Mouse (Mus musculus) lung, adult 2 months (tissue): ENCODE data around the gene Tnr. TPM values are rescaled to one million over a fixed set of nuclear protein-coding genes. Genes with fewer than 3 reads are reported as not detected.

Experiments used
- DNase-seq: peaks from one replicate; pipeline ENCODE4 v3.0.0; 2022
- H3K4me1 ChIP-seq: fragments of 200-500 bp; 2 replicates; pipeline ENCODE4 v1.6.1; 2011; ENCODE audit warnings: low read length; ENCODE audit not compliant: control insufficient read depth, insufficient read depth
- H3K4me3 ChIP-seq: fragments of 200-500 bp; replicated peaks from 2 replicates; pipeline ENCODE3; 2011; ENCODE audit warnings: low read depth, mild to moderate bottlenecking, control low read depth, low read length; ENCODE audit errors: extremely low read depth
- CTCF ChIP-seq: fragments of 200-500 bp; IDR thresholded peaks from 2 replicates; pipeline ENCODE4 v1.5.1; 2011; ENCODE audit warnings: mild to moderate bottlenecking, low read length, control low read depth; ENCODE audit not compliant: insufficient read depth
- POLR2A ChIP-seq: fragments of 200-500 bp; IDR thresholded peaks from 2 replicates; pipeline ENCODE4 v1.6.1; 2011; ENCODE audit warnings: low read depth, mild to moderate bottlenecking, control low read depth, low read length, borderline replicate concordance; ENCODE audit errors: extremely low read depth
- WGBS: fragments of 180-500 bp; shearing (Covaris S2); methylation state at CpG from one replicate; pipeline ENCODE4 v1.1.7; 2018; 5-methylcytosine and 5-hydroxymethylcytosine counted together
- polyA plus RNA-seq: library from polyadenylated mRNA; depleted of rRNA; stranded (reverse); fragments of >200 nt; gene quantifications from 2 replicates; pipeline ENCODE4 v1.2.3, GENCODE M21; 2012

Gene Tnr
- polyA plus RNA-seq, 1 experiment: 0.12 TPM

- DNase-seq: no peak
- Histone ChIP-seq H3K4me1 (no peaks in the 10 kb centered on the region), H3K4me3 (no peak overlapping the region)
- 49% methylated on average over 4 of the region's 4 CpGs for WGBS
- no peak for TF ChIP-seq POLR2A
- no peak for TF ChIP-seq CTCF
Measured at GRCm38 (mm10) chr1:159730826-159731225, 207.3 kb downstream of the Tnr start.

- WGBS: 46% methylated on average over 3 of the region's 3 CpGs
- TF ChIP-seq POLR2A (no peak), CTCF (no peak)
- no peak for DNase-seq
Measured at GRCm38 (mm10) chr1:159735099-159735498, 211.5 kb downstream of the Tnr start.

GRCm38 (mm10) chr1:159739478-159739877 is 215.9 kb downstream of the Tnr start:
- 60% methylated on average over 3 of the region's 3 CpGs for WGBS
- no peak for DNase-seq
- no peak overlapping the region for H3K4me3 ChIP-seq

More at GRCm38 (mm10) chr1:159735099-159735498, 211.5 kb downstream of the Tnr start:
- Histone ChIP-seq H3K4me3 (no peak overlapping the region), H3K4me1 (no peaks in the 10 kb centered on the region)

DNA sequence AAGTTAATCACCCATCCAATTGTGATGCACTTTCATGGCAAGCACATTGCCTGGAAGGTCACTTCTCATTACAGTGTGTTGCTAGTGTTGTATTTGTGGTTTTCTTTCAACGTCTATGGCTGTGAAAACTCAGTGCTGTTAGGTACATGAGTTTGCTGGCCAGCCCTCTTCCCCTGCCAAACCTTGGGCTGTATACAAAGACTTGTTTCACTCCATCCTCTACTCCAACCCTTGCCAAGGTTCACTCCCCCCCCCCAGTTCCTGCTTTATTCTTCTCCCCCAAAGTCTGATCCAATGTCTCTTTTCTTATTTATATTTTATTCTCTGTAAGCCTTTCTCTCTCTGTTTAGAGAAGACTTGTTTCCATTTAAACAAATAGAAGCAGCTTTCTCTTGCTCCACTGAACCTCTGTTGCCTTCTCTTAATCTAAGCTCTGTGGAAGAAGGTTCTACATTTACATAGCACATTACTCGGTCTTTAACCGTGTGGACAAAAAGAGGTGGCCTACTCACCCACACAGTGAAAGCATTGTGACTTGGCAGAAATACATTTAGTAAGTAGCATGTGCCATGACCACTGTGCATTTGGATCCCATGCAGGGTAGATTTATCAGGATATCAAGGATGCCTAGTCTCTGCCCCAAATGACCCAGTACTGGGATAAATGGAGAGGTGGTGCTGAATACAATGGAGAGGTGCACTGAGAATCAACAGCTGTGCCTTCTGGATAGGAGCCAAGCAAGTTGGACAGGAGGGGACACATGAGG is 217.9 kb downstream of the Tnr start:
- 62% methylated on average over 3 of the region's 3 CpGs for WGBS
- TF ChIP-seq POLR2A (no peak), CTCF (no peak)

More at GRCm38 (mm10) chr1:159739478-159739877, 215.9 kb downstream of the Tnr start:
- H3K4me1 ChIP-seq: no peaks in the 10 kb centered on the region
- no peak for TF ChIP-seq CTCF
- TF ChIP-seq POLR2A: no peak

GRCm38 (mm10) chr1:159742003-159742274 is 218.4 kb downstream of the Tnr start:
- TF ChIP-seq CTCF: no peak
- TF ChIP-seq POLR2A: no peak
- WGBS: 36% methylated on average over 3 of the region's 3 CpGs
- no peak overlapping the region for H3K4me3 ChIP-seq
- H3K4me1 ChIP-seq: no peaks in the 10 kb centered on the region
- DNase-seq: no peak

More for the DNA sequence above, 217.9 kb downstream of the Tnr start:
- no peak for DNase-seq
- H3K4me1 ChIP-seq: no peaks in the 10 kb centered on the region
- no peak overlapping the region for H3K4me3 ChIP-seq

- TF ChIP-seq POLR2A: no peak
- no peak for TF ChIP-seq CTCF
- no peak overlapping the region for H3K4me3 ChIP-seq
- no peaks in the 10 kb centered on the region for H3K4me1 ChIP-seq
- no peak for DNase-seq
- WGBS: 71% methylated on average over 2 of the region's 2 CpGs
Measured at GRCm38 (mm10) chr1:159743744-159744253, 220.2 kb downstream of the Tnr start.

DNA sequence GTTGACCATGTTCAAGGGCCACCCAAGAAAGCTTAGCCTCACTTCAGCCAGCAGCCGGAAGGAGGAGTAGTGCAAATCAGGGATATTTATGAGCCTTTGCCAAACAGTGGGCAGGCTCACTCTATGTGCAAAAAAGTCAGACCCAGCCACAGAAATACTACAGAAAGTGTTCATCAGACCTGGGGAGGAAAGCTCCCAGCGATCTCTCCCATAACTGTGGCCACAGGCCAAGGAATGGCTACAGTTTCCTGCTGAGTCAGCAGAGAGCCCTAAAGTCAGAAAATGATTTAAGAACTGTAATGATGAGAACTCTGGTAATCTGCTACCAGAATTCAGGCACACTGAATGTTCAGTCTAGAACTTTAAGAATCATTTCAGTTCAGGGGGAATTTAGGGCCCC is 221.7 kb downstream of the Tnr start:
- H3K4me3 ChIP-seq: no peak overlapping the region
- 66% methylated on average over 2 of the region's 2 CpGs for WGBS
- TF ChIP-seq POLR2A: no peak
- no peak for TF ChIP-seq CTCF
- no peaks in the 10 kb centered on the region for H3K4me1 ChIP-seq
- DNase-seq: no peak

- no peaks in the 10 kb centered on the region for H3K4me1 ChIP-seq
- DNase-seq: no peak
- TF ChIP-seq POLR2A: no peak
- 76% methylated on average over 7 of the region's 7 CpGs for WGBS
- no peak overlapping the region for H3K4me3 ChIP-seq
Measured at GRCm38 (mm10) chr1:159747969-159748368, 224.4 kb downstream of the Tnr start.

DNA sequence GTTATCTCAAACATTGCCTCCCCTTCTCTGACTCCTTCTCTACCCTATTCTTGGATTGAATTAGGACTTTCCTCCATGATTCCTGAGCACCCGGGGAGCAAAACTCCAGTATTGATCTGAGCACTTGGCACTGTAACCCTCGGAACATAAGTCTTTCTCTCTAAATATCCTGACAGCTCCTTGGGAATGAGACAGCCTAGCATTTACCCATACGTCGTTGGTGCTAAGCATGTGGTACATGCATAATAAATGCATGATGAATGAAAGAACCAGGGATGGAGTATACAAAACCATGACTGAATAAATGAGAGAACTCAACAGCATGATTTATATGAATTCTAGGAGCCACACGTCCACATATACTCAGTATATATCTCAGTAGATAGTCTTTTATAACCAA is 226.8 kb downstream of the Tnr start:
- no peak for DNase-seq
- Histone ChIP-seq H3K4me3 (no peak overlapping the region), H3K4me1 (no peaks in the 10 kb centered on the region)
- TF ChIP-seq POLR2A (no peak), CTCF (no peak)
- 75% methylated on average over 5 of the region's 5 CpGs for WGBS

DNA sequence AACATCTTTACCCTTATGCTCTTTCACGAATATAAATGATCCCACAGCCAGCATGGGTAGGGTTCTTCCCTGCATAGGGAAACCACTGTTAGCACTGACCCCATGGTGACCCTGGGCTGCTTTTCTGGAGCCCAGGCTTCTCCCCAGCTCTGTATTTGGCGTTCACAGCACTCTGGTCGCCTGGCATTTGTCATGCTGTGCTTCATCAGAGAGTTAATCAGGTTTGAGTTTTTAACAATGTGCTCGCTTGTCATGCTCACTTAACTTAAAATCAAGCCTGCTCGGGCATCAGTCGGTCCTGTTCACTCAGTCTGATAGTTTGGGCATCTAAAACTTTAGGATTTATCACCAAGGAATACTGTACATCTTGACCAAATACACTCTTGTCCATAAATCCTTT is 227.3 kb downstream of the Tnr start:
- no peak overlapping the region for H3K4me3 ChIP-seq
- WGBS: 54% methylated on average over 6 of the region's 6 CpGs
- DNase-seq: no peak
- no peak for TF ChIP-seq CTCF
- TF ChIP-seq POLR2A: no peak
- H3K4me1 ChIP-seq: no peaks in the 10 kb centered on the region

- TF ChIP-seq POLR2A (no peak), CTCF (no peak)
- Histone ChIP-seq H3K4me1 (no peaks in the 10 kb centered on the region), H3K4me3 (no peak overlapping the region)
- no peak for DNase-seq
Measured at GRCm38 (mm10) chr1:159760970-159761369, 237.4 kb downstream of the Tnr start.
